Mouse (Mus musculus): ENCODE results near the gene Snx18. TPM values are rescaled to one million over a fixed set of nuclear protein-coding genes. Genes with fewer than 3 reads are reported as not detected.

The Snx18 gene
- polyA plus RNA-seq, 1 experiment, result 28.6 TPM

- Histone ChIP-seq H3ac (ENCODE audit: control insufficient read depth, insufficient read length, low read depth) (no peak overlapping the region), H3K27me3 (ENCODE audit: control insufficient read depth, insufficient read depth, insufficient read length) (no peaks in the 10 kb centered on the region), H3K79me3 (ENCODE audit: low read depth) (peaks cover 40% of the 10 kb centered on the region), H3K79me2 (ENCODE audit: control insufficient read depth, insufficient read depth) (peaks cover 44% of the 10 kb centered on the region), H3K4me3 (ENCODE audit: insufficient read depth, poor library complexity, severe bottlenecking) (no peak overlapping the region), H3K36me3 (ENCODE audit: control insufficient read depth, insufficient read depth) (no peaks in the 10 kb centered on the region)
- TF ChIP-seq USF1 (IDR thresholded peaks at IDR 0.05; ENCODE audit: low read depth) (no peak), CTCF (IDR thresholded peaks at IDR 0.05; ENCODE audit: control insufficient read depth, insufficient read depth, insufficient read length) (no peak), MYOG (IDR thresholded peaks at IDR 0.05; ENCODE audit: control insufficient read depth, extremely low read depth, insufficient read length) (no peak), CEBPB (IDR thresholded peaks at IDR 0.05; ENCODE audit: low read depth) (no peak), FOSL1 (IDR thresholded peaks at IDR 0.05; ENCODE audit: insufficient read depth, low read length, poor library complexity, severe bottlenecking) (no peak), MYOD1 (IDR thresholded peaks at IDR 0.05; ENCODE audit: control insufficient read depth, insufficient read length, low read depth) (no peak), MAX (IDR thresholded peaks at IDR 0.05) (no peak)
Observed at GRCm38 (mm10) chr13:113619003-113619402, 639 bp upstream of the Snx18 start.

- peaks cover 7% of the 10 kb centered on the region for H3K36me3 ChIP-seq (ENCODE audit: control insufficient read depth, insufficient read depth)
- peak overlapping the region; percentile 80 for H3ac ChIP-seq (ENCODE audit: control insufficient read depth, insufficient read length, low read depth)
- peaks cover 55% of the 10 kb centered on the region for H3K79me3 ChIP-seq (ENCODE audit: low read depth)
- H3K27me3 ChIP-seq (ENCODE audit: control insufficient read depth, insufficient read depth, insufficient read length), result no peaks in the 10 kb centered on the region
- H3K79me2 ChIP-seq (ENCODE audit: control insufficient read depth, insufficient read depth), result peaks cover 60% of the 10 kb centered on the region
- TF ChIP-seq MYOD1 (IDR thresholded peaks at IDR 0.05; ENCODE audit: control insufficient read depth, insufficient read length, low read depth) (no peak), MAX (IDR thresholded peaks at IDR 0.05) (no peak), CEBPB (IDR thresholded peaks at IDR 0.05; ENCODE audit: low read depth) (no peak), CTCF (IDR thresholded peaks at IDR 0.05; ENCODE audit: control insufficient read depth, insufficient read depth, insufficient read length) (no peak), MYOG (IDR thresholded peaks at IDR 0.05; ENCODE audit: control insufficient read depth, extremely low read depth, insufficient read length) (no peak), FOSL1 (IDR thresholded peaks at IDR 0.05; ENCODE audit: insufficient read depth, low read length, poor library complexity, severe bottlenecking) (no peak), USF1 (IDR thresholded peaks at IDR 0.05; ENCODE audit: low read depth) (no peak)
- peak overlapping the region; percentile 71 for H3K4me3 ChIP-seq (ENCODE audit: insufficient read depth, poor library complexity, severe bottlenecking)
Observed at GRCm38 (mm10) chr13:113617338-113617890, 950 bp downstream of the Snx18 start.

- H3ac ChIP-seq (ENCODE audit: control insufficient read depth, insufficient read length, low read depth), result peak overlapping the region; percentile 80
- peak overlapping the region; percentile 71 for H3K4me3 ChIP-seq (ENCODE audit: insufficient read depth, poor library complexity, severe bottlenecking)
- TF ChIP-seq USF1 (IDR thresholded peaks at IDR 0.05; ENCODE audit: low read depth), result no peak
- no peak for TF ChIP-seq MYOG (IDR thresholded peaks at IDR 0.05; ENCODE audit: control insufficient read depth, extremely low read depth, insufficient read length)
- TF ChIP-seq CTCF (IDR thresholded peaks at IDR 0.05; ENCODE audit: control insufficient read depth, insufficient read depth, insufficient read length), result no peak
- TF ChIP-seq CEBPB (IDR thresholded peaks at IDR 0.05; ENCODE audit: low read depth), result no peak
- no peak for TF ChIP-seq MAX (IDR thresholded peaks at IDR 0.05)
- no peak for TF ChIP-seq MYOD1 (IDR thresholded peaks at IDR 0.05; ENCODE audit: control insufficient read depth, insufficient read length, low read depth)
- peaks cover 13% of the 10 kb centered on the region for H3K36me3 ChIP-seq (ENCODE audit: control insufficient read depth, insufficient read depth)
- peaks cover 61% of the 10 kb centered on the region for H3K79me3 ChIP-seq (ENCODE audit: low read depth)
- H3K79me2 ChIP-seq (ENCODE audit: control insufficient read depth, insufficient read depth), result peaks cover 65% of the 10 kb centered on the region
- no peaks in the 10 kb centered on the region for H3K27me3 ChIP-seq (ENCODE audit: control insufficient read depth, insufficient read depth, insufficient read length)
Observed at GRCm38 (mm10) chr13:113616751-113617337, 1.5 kb downstream of the Snx18 start.

DNA sequence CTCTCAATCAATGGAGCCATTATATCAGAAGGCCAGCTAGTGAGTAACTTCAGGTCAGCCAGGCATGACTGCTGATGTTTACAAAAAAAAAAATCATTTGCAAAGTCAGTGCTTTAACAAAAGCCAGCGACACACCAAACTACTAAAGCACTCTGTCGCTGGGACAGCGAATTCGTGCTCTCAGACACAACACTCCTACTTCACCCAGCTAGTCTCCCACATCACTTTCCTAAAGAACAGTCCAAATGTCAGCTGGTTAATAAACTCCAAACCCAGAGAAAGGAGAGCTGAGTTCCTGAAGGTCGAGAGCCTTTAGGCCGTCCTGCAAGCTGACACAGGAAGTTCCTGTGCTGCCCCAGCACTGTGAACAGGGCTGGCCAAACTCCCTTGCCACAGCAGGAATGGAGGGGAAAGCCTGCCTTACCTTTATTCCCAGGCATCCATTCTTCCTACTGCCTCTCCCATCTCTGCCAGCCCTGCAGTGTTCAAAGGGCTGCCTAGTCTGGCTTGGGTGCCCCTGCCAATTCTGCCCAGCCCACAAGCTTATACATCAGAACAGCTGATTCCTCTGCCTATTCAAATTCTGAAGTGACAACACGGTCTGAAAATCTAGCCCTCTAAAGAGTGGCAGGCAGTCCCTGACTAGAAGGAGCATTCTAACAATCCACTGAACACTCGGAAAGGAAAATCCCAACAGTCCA is 2.2 kb downstream of the Snx18 start:
- Histone ChIP-seq H3K27me3 (ENCODE audit: control insufficient read depth, insufficient read depth, insufficient read length) (no peaks in the 10 kb centered on the region), H3ac (ENCODE audit: control insufficient read depth, insufficient read length, low read depth) (peak overlapping the region; percentile 80), H3K4me3 (ENCODE audit: insufficient read depth, poor library complexity, severe bottlenecking) (peak overlapping the region; percentile 71), H3K79me2 (ENCODE audit: control insufficient read depth, insufficient read depth) (peaks cover 73% of the 10 kb centered on the region), H3K79me3 (ENCODE audit: low read depth) (peaks cover 68% of the 10 kb centered on the region), H3K36me3 (ENCODE audit: control insufficient read depth, insufficient read depth) (peaks cover 19% of the 10 kb centered on the region)
- TF ChIP-seq MYOD1 (IDR thresholded peaks at IDR 0.05; ENCODE audit: control insufficient read depth, insufficient read length, low read depth) (no peak), MYOG (IDR thresholded peaks at IDR 0.05; ENCODE audit: control insufficient read depth, extremely low read depth, insufficient read length) (no peak), USF1 (IDR thresholded peaks at IDR 0.05; ENCODE audit: low read depth) (no peak), CTCF (IDR thresholded peaks at IDR 0.05; ENCODE audit: control insufficient read depth, insufficient read depth, insufficient read length) (no peak), FOSL1 (IDR thresholded peaks at IDR 0.05; ENCODE audit: insufficient read depth, low read length, poor library complexity, severe bottlenecking) (no peak), MAX (IDR thresholded peaks at IDR 0.05) (no peak), CEBPB (IDR thresholded peaks at IDR 0.05; ENCODE audit: low read depth) (no peak)

- Histone ChIP-seq H3K4me3 (ENCODE audit: insufficient read depth, poor library complexity, severe bottlenecking) (peak overlapping the region; percentile 71), H3K36me3 (ENCODE audit: control insufficient read depth, insufficient read depth) (peaks cover 20% of the 10 kb centered on the region), H3K79me2 (ENCODE audit: control insufficient read depth, insufficient read depth) (peaks cover 78% of the 10 kb centered on the region), H3ac (ENCODE audit: control insufficient read depth, insufficient read length, low read depth) (peak overlapping the region; percentile 76), H3K27me3 (ENCODE audit: control insufficient read depth, insufficient read depth, insufficient read length) (no peaks in the 10 kb centered on the region), H3K79me3 (ENCODE audit: low read depth) (peaks cover 74% of the 10 kb centered on the region)
- TF ChIP-seq FOSL1 (IDR thresholded peaks at IDR 0.05; ENCODE audit: insufficient read depth, low read length, poor library complexity, severe bottlenecking), result no peak
- no peak for TF ChIP-seq MYOG (IDR thresholded peaks at IDR 0.05; ENCODE audit: control insufficient read depth, extremely low read depth, insufficient read length)
- no peak for TF ChIP-seq MYOD1 (IDR thresholded peaks at IDR 0.05; ENCODE audit: control insufficient read depth, insufficient read length, low read depth)
- no peak for TF ChIP-seq MAX (IDR thresholded peaks at IDR 0.05)
- no peak for TF ChIP-seq CEBPB (IDR thresholded peaks at IDR 0.05; ENCODE audit: low read depth)
- no peak for TF ChIP-seq CTCF (IDR thresholded peaks at IDR 0.05; ENCODE audit: control insufficient read depth, insufficient read depth, insufficient read length)
- no peak for TF ChIP-seq USF1 (IDR thresholded peaks at IDR 0.05; ENCODE audit: low read depth)
Observed at GRCm38 (mm10) chr13:113615546-113615941, 2.8 kb downstream of the Snx18 start.
